Mouse (Mus musculus) layer of hippocampus, postnatal 14 days (tissue): ENCODE results near the gene Rapgef4. TPM values are rescaled to one million over a fixed set of nuclear protein-coding genes. Genes with fewer than 3 reads are reported as not detected.

ENCODE experiments used
- DNase-seq, 2 experiments: peaks; one replicate each; pipeline ENCODE4 v3.0.0; 2021 to 2022; ENCODE audit warnings: low spot score in 2 of 2, mixed read lengths in 1 of 2
- total RNA-seq, 2 experiments: library from RNA; stranded (reverse); gene quantifications; 2 replicates each; pipeline ENCODE4 v1.2.3; 2021

The Rapgef4 gene
- total RNA-seq, 2 experiments from 2014 or later = 208 to 217 TPM

DNA sequence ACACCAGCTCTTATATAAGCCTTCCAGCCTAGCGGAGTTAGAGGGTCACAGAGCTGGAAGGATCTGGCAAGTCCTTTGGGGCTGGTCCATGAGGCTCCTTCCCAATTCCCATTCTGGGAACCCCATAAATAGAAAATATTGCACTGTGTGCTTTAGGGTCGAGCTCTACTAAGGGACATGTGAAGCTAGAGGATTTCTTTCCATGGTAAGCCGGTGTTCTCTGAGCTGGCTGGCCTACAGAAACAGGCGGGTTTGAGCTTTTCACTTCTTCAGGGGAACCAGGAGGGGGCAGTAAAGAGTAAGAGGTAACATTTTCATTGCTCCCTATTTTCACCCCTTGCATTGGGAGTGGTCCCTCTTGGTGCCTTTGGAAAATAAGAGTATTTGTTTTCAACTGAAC lies 317.4 kb downstream of the Rapgef4 start:
- DNase-seq = peak in 1 of 2 experiments; percentile 31

DNA sequence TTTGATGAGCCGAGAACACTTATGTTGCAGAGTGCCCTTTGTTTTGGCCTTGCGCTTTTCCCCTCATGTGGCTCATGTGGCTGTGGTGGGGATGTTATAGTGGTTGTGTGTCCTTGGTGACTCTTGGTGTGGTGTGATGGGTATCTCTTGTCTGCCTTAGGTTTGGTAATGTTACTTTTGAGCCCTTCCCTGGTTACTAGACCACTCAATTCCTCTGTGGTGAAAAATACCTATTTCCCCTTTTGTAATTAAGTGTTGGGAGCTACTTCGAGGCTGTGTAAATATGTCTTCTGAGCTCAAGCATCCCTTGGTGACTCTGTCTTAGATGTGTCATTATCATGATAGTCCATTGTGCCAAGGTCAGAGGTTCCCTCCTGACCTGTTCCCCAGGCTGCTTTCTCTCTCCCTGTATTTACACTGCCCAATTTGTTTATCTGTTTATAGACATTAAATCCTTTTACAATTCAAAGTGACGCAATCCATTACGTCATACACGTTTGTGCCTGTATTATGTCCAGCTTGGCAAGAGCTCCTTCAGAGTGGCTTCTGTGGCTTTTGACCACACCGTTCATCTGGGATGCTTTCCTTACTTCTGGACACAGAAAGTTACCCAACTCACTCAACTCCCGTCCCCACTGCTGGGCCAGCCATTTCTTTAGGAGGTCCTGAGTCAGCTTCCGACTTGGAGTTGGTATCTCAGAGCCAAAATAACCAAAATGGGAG lies 320.3 kb downstream of the Rapgef4 start:
- DNase-seq = no peak

DNA sequence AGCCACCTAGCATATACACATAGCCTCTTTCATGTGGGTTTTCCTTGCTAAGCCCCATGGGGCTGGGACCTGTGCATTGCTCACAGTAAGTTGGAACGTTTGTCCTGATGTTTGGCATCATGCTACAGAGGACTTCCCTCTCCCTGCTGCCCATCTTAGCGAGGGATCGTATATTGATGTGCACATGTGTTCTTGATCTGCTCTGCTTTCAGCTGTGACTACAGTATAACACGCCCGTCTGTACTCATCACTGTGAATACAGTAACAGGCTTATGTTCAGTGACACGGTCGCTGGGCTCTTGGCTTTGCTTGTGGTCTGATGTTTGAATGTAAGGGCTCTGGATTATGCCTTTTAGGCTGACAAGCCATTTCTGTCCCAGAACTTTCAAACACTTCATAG lies 324.7 kb downstream of the Rapgef4 start:
- DNase-seq = no peak

Other genes starting within 250 kb of the Rapgef4 start
- 10 to 100 TPM; 38.9 to 39.4 TPM for gene Itga6, start 235.6 kb upstream of the Rapgef4 start, total RNA-seq
- 10 to 100 TPM; 30.1 to 33.5 TPM for gene Pdk1, start 108.0 kb upstream of the Rapgef4 start, total RNA-seq